Mouse (Mus musculus) WW6 (cell line): ENCODE measurements around the gene Nsmf.

Source experiments
- DNase-seq: peaks from one replicate; pipeline ENCODE4 v3.0.0-alpha.2; 2013; ENCODE audit warnings: low read depth, low spot score

The Nsmf gene

DNA sequence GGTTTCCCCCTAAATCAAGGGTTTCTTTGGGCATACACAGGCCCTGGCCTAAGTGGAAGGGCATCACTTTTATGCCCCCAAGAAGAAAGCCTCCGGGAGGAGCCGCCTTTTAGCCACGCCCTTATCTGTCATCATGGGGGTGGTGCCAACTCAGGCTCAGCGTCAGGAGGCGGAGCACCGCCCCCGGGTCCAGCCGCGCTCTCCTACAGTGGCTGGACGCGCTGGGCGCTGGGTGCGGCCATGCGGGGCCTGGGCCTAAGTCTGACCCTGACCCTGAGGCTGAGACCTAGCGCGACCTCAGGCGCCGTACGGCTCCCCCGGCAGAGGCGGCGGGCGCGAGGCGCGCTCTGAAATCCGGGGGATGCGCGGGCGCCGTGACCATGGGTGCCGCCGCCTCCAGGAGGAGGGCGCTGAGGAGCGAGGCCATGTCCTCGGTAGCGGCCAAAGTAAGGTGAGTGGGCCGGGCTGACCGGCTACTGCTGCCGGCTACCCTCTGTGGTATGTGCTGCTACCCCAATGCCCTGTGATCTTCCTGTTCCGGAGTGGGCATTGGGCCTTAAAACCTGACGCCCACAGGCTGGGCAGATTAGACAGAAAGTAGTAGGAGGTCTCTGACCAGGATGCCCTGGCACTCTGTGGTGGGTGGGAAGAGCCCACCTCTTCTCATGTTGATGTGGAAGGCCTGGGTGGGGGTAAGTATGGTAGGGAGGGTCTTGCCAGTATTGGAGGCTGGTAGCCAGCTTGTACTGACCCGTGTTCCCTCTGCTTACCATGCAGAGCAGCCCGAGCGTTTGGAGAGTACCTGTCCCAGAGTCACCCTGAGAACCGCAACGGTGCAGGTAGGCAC lies at the start of gene Nsmf:
Nsmf (plus strand) TSS at position 135 of the 847 bp plus-strand sequence.
- DNase-seq, result no peak

DNA sequence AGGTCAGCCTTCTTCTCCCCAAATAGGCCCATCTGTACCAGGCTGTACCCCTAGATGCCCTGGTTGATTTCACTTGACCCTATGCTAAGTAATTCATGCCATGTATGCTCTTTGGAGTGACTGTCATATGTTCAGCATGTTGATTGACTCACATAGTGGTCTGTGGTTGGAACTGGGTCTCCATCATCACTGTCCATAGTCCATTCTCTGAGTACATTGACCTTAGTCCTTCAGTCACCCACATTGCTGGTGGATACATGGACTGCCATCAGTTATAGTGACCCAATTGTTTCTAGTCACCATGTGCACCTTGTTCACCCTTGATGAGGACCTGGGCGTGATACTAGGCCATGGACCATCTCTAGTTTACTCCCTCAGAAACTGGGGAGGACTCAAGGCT lies 47.4 kb upstream of the Nsmf start:
- no peak for DNase-seq

DNA sequence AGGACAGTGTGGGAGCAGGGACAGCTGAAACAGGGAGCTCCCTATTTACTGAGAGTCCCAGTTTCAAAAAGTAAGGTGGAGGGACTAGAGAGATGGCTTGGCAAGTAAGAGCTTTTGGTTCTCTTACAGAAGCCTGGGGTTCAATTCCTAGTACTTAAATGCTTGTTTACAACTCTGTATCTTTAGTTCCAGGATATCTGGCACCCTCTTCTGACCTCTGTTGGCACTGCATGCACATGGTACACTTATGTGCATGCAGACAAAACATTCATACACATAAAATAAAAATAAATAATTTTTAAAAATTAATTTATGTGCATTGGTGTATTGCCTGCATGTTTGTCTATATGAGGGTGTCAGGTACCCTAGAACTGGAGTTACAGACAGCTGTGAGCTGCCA lies 45.9 kb upstream of the Nsmf start:
- no peak for DNase-seq

DNA sequence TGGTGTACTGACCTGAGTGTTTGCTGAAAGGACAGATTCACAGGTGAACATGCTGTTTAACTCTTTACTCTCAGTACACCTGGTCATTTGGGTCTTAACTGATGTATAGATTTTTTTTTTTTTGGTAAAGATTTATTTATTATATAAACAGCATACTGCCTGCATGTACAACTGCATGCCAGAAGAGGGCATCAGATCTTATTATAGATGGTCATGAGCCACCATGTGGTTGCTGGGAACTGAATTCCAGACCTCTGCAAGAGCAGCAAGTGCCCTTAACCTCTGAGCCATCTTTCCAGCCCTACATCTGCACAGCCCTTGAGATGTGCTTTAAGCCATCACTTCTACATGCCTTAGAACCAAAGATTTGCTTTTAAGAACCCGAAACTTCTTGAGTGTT lies 31.5 kb upstream of the Nsmf start:
- no peak for DNase-seq

DNA sequence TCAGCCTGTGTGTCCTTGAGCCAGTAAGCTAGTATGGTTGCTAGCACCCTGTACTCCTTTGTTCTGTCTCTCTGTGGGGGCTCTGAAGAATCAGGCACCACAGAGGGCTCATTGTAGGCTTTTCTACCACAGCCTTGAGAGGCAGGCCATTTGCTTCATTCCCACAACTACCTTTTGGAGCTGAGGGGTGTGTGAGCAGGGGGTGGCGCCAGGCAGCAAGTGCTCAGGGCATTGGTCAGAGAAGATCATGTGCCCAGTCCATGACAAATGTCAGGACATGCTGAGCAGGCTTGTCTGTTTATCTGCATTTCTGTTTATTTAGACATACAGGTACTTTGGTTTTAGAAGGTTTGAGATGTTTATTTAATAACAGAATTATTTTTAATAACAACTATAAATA lies 29.0 kb upstream of the Nsmf start:
- DNase-seq, result no peak

DNA sequence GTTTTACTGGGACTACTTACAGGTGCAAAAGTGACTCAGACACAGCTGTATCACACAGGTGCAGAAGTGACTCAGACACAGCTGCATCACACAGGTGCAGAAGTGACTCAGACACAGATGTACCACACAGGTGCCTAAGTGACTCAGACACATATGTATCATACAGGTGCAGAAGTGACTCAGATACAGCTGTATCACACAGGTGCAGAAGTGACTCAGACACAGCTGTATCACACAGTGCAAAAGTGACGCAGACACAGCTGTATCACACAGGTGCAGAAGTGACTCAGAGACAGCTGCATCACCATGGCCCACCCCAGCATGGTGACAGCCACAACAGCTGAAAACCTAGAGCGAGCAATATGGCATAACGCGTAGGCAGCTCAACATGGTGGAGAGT lies 19.2 kb upstream of the Nsmf start:
- no peak for DNase-seq

DNA sequence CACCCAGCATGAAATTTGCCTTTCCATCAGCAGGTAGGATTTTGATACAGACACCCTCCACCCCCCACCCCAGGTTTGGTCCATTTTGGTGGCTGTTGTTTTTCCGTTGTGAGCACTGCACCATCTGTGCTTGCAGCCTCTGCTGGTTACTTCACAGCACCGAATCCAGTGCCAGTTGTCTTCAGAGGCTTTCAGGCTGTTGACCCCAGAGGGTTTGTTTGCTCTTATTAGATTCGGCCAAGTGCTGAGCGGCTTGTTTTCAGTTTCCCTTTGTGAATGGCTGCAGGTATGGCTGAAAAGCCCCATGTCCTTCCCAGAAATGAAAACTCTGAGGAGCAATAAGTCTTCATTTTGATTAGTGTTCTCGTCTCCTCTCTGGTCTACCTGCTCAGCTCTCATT lies 14.1 kb upstream of the Nsmf start:
- no peak for DNase-seq

DNA sequence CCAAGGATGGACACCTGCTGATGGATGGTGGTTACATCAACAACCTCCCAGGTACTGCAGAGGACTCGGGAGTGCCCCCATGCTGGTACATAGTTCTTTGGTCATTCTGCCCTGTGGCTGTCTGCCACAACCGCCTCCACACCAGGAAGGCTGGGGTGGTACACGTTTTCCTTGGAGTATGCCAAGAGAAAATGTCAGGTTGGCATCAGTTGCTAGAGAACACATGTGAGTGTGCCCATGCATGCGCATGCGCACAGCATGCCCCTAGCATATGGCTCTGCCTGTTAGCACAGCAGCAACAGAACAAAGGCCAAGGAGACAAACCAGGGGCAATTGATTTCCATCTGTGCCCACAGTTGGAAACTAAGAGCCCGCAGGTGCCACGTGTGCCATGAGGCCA lies 3.2 kb upstream of the Nsmf start:
- no peak for DNase-seq

DNA sequence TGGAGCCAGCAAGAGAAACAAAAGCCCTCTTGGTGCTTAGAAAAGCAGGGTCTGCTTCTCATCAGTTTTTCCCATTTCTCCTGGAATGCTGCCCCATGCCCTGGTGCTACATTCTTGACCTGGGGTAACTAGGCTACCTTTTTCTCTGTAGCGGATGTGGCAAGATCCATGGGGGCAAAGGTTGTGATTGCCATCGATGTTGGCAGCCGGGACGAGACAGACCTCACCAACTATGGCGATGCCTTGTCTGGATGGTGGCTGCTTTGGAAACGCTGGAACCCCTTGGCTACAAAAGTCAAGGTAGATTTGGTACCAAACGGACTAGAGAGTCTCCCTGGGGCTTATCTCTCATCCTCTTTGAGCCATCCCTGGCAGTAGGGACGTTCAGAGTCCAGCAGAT lies 2.7 kb upstream of the Nsmf start:
- DNase-seq, result no peak

DNA sequence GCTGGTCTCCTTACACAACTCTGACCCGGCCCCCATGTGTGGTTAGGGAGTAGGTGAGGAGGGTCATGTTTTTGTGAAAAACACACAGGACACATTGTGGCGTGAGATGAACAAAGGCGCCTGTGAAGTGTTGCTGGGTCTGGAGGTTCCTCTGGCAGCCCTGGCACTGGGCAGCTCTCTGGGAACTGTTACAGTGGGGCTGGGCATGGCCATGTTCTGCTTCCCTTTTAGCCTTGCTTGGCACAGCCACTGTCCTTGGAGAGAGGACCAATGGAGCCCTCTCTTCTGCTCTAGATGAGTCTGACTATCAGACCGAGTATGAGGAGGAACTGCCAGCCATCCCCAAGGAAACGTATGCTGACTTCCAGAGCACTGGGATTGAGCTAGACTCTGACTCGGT lies 1.1 kb upstream of the Nsmf start:
- DNase-seq, result no peak

DNA sequence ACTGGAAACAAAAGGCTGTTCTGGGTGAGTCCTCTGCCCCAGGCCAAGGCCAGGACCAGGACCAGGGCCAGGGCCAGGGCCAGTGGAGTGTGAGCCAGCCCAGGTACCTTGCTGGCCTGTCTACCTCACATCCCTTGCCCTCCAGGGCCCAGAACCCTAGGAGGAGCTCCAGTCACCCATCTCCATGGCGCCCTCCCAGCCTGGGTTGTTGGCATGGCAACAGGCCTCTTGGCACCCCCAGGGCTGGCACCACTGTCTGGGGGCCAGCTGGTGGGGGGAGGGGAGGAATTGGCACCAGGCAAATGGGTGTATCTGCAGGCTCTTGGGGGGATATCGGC lies 882 bp downstream of the Nsmf start:
- no peak for DNase-seq

DNA sequence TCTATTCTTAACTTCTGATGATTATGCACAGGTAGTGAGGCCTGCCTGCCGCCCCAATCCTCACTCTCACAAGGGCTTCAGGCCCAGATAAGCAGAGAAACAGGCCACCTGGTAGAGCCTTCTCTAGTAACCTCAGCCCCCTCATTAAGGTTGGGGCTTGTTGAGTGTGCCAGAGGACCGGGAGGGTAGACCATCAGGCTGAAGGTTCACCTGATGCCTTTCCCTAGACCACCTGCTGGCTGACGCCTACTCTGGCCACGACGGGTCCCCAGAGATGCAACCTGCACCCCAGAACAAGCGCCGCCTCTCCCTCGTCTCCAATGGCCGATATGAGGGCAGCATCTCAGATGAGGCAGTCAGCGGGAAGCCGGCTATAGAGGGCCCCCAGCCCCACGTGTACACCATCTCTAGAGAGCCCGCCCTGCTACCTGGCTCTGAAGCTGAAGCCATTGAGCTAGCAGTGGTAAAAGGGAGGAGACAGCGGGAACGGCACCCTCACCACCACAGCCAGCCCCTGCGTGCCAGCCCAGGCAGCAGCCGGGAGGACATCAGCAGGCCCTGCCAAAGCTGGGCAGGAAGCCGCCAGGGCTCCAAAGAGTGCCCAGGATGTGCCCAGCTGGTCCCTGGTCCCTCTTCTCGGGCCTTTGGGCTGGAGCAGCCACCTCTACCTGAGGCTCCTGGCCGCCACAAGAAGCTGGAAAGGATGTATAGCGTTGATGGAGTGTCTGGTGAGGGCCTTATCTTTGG lies 1.4 kb downstream of the Nsmf start:
- DNase-seq, result no peak

DNA sequence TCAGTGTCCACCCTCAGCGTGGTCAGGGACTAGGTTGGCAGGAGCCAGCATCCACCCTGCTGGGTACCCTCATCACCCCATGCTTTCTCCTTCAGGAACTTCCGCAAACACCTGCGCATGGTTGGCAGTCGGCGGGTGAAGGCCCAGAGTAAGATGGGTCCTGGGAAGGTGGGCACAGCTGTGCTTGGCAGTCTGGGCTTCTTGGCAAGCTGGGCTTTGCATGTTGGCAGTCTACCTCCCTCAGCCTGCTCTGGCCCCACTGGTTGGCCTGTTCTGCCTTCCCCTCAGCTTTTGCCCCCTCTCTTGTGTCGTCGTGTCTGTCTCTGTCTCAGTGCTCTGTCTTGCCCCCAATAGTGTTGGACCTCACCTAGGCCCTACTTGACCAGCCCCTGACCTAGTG lies 4.8 kb downstream of the Nsmf start:
- no peak for DNase-seq

DNA sequence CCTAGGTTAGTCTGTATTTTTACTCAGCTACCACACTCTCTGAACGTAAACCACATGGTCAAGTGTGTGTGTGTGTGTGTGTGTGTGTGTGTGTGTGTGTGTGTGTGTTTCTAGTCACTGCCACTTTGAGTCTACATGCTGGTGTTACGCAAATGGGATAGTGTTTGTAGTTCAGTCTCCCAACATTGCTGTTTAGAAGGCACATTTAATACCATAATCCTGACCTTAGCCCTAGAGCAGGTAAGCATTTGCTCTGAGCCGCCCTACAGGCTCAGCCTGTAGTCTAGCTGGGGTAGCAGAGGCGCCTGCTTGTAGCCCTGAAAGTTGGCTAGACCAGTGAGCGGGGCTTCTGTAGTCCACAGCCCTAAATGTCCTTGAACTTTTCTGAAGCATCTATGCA lies 9.4 kb downstream of the Nsmf start:
- no peak for DNase-seq

DNA sequence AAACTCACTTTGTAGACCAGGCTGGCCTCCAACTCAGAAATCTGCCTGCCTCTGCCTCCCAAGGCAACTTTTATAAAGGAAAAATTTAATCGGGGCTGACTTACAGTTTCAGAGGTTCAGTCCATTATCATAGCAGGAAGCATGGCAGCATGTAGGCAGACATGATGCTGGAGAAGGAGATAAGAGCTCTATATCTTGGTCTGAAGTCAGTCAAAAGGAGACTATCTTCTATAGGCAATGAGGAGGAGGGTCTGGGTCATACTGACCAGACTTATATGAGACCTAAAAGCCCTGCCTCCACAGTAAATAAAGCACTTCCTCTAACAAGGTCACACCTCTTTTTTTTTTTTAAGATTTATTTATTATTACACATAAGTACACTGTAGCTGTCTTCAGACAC lies 10.1 kb downstream of the Nsmf start:
- no peak for DNase-seq

DNA sequence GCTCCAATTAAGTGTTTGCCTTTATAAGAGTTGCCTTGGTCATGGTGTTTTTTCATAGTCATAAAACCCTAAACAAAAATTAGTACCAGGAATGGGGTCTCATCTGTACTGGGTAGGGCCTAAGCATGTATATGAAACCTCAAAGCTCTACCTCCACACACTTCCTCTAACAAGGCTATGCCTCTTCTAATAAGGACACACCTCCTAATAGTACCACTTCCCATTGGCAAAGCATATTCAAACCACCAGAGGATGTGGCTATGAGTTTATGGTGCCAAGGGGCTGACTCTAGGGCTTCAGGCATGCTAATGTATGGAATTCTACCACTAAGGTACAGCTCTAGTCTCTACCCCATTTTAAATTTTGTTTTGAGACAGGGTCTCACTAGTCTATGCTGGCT lies 11.4 kb downstream of the Nsmf start:
- no peak for DNase-seq

DNA sequence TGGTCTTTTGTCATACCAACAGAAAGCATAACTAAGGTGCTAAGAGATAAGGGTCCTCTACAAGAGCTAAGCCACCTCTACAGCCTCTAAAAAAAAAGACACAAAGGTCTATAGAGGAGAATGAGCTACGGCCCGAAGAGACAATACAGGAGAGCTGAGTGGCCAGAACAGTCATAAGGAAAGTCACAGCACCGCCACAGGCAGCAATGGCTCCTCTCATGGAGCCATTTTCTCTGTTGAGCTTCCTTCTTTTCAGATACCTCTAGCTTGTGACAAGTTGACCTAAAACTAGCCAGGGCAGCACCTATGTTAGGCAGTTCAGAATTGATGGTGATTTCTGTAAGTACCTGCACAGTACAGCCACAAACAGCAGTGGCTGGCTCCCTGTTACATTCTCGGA lies 12.4 kb downstream of the Nsmf start:
- no peak for DNase-seq

DNA sequence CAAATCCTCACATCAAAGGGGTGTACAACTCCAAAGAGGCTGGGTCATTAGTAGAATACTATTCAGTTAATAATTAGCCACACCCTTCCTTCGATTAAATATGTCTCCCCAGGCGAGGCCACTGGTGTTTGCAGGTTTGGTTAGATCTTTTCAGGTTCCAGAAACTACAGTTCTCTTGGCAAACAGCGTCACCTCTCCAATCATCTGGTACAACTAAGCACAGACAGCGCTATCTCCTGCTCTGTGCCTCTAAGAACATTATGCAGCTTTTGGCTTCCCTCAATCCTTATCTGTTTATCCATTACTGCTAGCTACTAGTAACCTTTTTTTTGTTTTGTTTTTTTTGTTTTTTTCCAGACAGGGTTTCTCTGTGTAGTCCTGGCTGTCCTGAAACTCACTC lies 15.4 kb downstream of the Nsmf start:
- no peak for DNase-seq

DNA sequence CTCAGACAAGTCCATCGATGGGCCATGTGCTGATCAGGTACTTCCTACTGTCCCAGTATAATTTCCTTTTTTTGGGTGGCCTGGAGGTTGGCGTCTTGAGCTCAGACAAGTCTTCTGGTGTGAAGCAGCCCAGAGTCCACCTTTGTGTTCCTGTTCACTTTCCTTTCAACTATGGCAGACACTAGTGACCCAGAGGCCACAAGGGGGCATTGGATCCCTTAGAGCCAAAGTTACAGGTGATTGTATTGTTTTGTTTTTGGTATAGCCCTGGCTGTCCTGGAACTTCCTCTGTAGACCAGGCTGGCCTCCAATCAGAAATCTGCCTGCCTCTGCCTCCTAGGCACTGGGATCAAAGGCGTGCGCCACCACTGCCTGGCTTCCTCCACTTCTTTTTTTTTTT lies 18.2 kb downstream of the Nsmf start:
- no peak for DNase-seq

DNA sequence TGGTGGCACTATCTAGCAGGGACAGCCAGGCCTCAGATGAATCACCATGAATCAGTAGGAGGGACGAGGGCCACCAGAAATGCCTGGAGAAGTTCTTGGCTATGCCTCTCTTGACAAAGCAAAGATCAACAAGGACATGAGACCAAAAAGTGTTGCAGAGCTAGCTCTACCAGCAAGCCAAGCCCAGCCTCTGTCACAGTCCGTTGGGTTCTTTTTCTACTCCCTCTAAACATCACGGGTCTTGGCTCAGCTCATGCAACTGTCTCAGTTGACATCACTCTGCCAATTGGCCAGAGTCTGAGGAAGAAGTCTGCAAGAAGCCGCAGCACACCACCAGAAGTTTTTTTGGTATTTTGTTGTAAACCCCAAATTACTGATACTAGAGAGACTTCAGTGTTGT lies 21.4 kb downstream of the Nsmf start:
- DNase-seq, result no peak

DNA sequence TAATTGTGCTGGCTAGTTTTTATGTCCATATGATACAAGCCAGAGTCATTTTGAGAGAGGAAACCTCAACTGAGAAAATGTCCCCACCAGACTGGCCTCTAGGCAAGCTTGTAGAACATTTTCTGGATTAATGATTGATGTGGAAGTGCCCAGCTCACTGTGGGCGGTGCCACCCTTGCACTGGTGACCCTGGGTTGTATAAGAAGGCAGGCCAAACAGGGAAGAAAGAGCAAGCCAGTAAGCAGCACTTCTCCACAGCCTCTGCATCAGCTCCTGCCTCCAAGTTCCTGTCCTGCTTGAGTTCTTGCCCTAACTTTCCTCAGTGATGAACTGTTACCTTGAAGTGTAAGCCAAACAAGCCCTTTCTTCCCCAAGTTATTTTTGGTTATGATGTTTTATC lies 24.8 kb downstream of the Nsmf start:
- no peak for DNase-seq

DNA sequence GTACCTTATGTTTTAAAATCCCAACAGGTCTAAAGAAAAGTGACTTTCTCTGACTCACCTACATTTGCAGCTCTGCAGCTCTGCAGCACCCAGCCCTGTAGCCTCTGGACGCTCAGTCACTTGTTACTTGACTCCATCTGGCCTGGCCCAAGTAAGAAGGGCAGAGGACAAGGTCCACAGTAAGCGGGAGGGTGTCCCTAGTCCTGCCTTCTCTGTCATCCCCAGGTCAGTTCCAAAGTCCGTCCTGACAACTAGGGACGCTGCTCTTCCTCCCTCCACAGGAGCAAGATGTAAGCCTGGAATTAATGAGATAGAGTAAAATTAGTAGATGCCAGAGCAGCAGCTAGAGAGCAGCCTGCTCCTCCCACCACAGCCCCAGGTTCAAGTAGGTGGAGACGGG lies 25.9 kb downstream of the Nsmf start, which contains the start of gene Entpd8:
Entpd8 (plus strand) TSS at position 229 of the 400 bp plus-strand sequence.
- DNase-seq, result no peak

DNA sequence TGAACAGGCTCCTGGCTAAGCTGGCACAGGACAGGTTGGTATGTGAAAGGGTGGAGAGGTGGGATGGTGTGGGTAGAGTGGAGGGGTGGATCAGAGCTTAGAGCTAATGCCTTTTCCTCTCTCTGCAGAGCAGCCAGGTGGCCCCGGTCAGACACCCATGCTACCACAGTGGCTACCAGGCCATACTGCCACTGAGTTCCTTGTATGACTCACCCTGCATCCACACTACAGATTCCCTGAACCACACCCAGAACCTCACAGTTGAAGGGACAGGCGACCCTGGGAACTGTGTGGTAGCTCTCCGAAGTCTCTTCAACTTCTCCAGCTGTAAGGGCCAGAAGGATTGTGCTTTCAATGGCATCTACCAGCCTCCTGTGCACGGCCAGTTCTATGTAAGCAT lies 29.5 kb downstream of the Nsmf start:
- no peak for DNase-seq
